Mouse (Mus musculus) CH12.LX (cell line): ENCODE results near the gene 1700088E04Rik.

Source experiments
- BHLHE40 ChIP-seq: IDR thresholded peaks from 2 replicates; pipeline ENCODE4 v1.6.1; 2011; ENCODE audit warnings: mild to moderate bottlenecking, low read depth, low read length, improper control_type of control experiment
- CTCF ChIP-seq, 2 experiments: IDR thresholded peaks in 1 of 2; conservative IDR thresholded peaks in 1 of 2; 2 replicates each; pipeline ENCODE4 v1.5.1; 2011 to 2012; ENCODE audit warnings: low read depth in 2 of 2, low read length in 2 of 2, improper control_type of control experiment in 1 of 2, inconsistent platforms in 1 of 2, mild to moderate bottlenecking in 1 of 2, moderate library complexity in 1 of 2
- E2F4 ChIP-seq: IDR thresholded peaks from 2 replicates; pipeline ENCODE4 v1.6.1; 2011; ENCODE audit warnings: low read depth, low read length, improper control_type of control experiment; ENCODE audit not compliant: insufficient replicate concordance
- EP300 ChIP-seq: IDR thresholded peaks from 2 replicates; pipeline ENCODE4 v1.6.1; 2011; ENCODE audit warnings: low read length, improper control_type of control experiment
- ETS1 ChIP-seq: conservative IDR thresholded peaks from 2 replicates; pipeline ENCODE4 v1.6.1; 2012; ENCODE audit warnings: low read depth, mild to moderate bottlenecking, inconsistent platforms, low read length, improper control_type of control experiment, moderate library complexity
- MAFK ChIP-seq: IDR thresholded peaks from 2 replicates; pipeline ENCODE4 v1.6.1; 2011; ENCODE audit warnings: low read length, improper control_type of control experiment; ENCODE audit not compliant: insufficient replicate concordance
- NELFE ChIP-seq: IDR thresholded peaks from 2 replicates; pipeline ENCODE4 v1.6.1; 2011; ENCODE audit warnings: low read depth, low read length, improper control_type of control experiment
- NRF1 ChIP-seq: IDR thresholded peaks from 2 replicates; pipeline ENCODE4 v1.6.1; 2014; ENCODE audit warnings: low read depth, mild to moderate bottlenecking, inconsistent platforms, low read length, improper control_type of control experiment, moderate library complexity
- POLR2A ChIP-seq: IDR thresholded peaks from 2 replicates; pipeline ENCODE4 v1.6.1; 2011; ENCODE audit warnings: low read depth, mild to moderate bottlenecking, improper control_type of control experiment, low read length
- RCOR1 ChIP-seq: conservative IDR thresholded peaks from 2 replicates; pipeline ENCODE4 v1.6.1; 2012; ENCODE audit warnings: low read depth, mild to moderate bottlenecking, inconsistent platforms, low read length, improper control_type of control experiment
- TBP ChIP-seq: conservative IDR thresholded peaks from 2 replicates; pipeline ENCODE4 v1.6.1; 2011; ENCODE audit warnings: low read depth, low read length, improper control_type of control experiment
- USF1 ChIP-seq: IDR thresholded peaks from 2 replicates; pipeline ENCODE4 v1.6.1; 2014; ENCODE audit warnings: low read depth, mild to moderate bottlenecking, inconsistent platforms, low read length, improper control_type of control experiment
- ZC3H11A ChIP-seq: IDR thresholded peaks from 2 replicates; pipeline ENCODE4 v1.6.1; 2012; ENCODE audit warnings: low read depth, mild to moderate bottlenecking, inconsistent platforms, low read length, improper control_type of control experiment
- ZKSCAN1 ChIP-seq: IDR thresholded peaks from 2 replicates; pipeline ENCODE4 v1.6.1; 2012; ENCODE audit warnings: low read depth, inconsistent platforms, low read length, improper control_type of control experiment, borderline replicate concordance

DNA sequence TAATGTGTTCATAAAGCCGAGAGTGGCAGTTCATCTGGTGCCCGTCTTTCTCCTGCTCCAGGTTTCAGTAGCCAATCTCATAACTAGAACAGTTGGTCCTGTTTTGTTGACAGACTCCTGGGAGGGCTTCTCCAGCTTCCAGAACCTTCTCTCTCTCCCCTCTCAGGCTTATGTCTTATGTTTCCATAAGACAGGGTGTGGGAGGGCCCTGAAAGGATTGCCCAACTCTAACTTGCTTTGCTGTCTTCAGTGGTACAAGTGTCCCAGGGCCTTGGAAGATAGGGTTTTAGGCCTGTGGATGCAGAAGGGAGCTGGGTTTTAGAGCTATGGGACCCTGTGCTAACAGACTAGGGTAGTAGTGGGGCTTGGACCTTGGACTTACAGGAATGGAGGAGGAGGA is 30.5 kb downstream of the 1700088E04Rik start:
- no peak for TF ChIP-seq POLR2A
- no peak for TF ChIP-seq E2F4
- TF ChIP-seq NRF1: no peak
- no peak for TF ChIP-seq TBP
- TF ChIP-seq CTCF (conservative IDR thresholded peaks at IDR 0.05 in 1 of 2, IDR thresholded peaks at IDR 0.05 in 1 of 2; ENCODE audit: low read depth in 2 of 2, low read length in 2 of 2): no peak
- TF ChIP-seq ETS1: no peak
- TF ChIP-seq USF1: no peak
- no peak for TF ChIP-seq NELFE
- TF ChIP-seq RCOR1: no peak
- TF ChIP-seq BHLHE40: no peak
- TF ChIP-seq EP300: no peak
- no peak for TF ChIP-seq MAFK
- no peak for TF ChIP-seq ZKSCAN1
- TF ChIP-seq ZC3H11A: no peak
